Mouse (Mus musculus): ENCODE results near the gene Galns. TPM values are rescaled to one million over a fixed set of nuclear protein-coding genes. Genes with fewer than 3 reads are reported as not detected.

The Galns gene
- total RNA-seq, 2 experiments from 2014 or later: 1.0 to 1.1 TPM

GRCm38 (mm10) chr8:122568881-122569309 lies 42.4 kb downstream of the Galns start:
- DNase-seq (ENCODE audit: low spot score): no peak

- DNase-seq (ENCODE audit: low spot score): no peak
Measured at GRCm38 (mm10) chr8:122568109-122568504, 43.2 kb downstream of the Galns start.

GRCm38 (mm10) chr8:122567361-122568108 lies 43.7 kb downstream of the Galns start, which contains the start of gene Cdt1:
TSS of gene Cdt1 (plus strand) at chr8:122568015.
- DNase-seq (ENCODE audit: low spot score): peak; percentile 93

GRCm38 (mm10) chr8:122566766-122567165 lies 44.5 kb downstream of the Galns start:
- no peak for DNase-seq (ENCODE audit: low spot score)

- no peak for DNase-seq (ENCODE audit: low spot score)
Measured at GRCm38 (mm10) chr8:122564363-122565352, 46.6 kb downstream of the Galns start.

- no peak for DNase-seq (ENCODE audit: low spot score)
Measured at GRCm38 (mm10) chr8:122561199-122561598, 50.1 kb downstream of the Galns start.

- DNase-seq (ENCODE audit: low spot score): no peak
Measured at GRCm38 (mm10) chr8:122558671-122559349, 52.5 kb downstream of the Galns start.

GRCm38 (mm10) chr8:122557248-122558038 lies 53.8 kb downstream of the Galns start:
- DNase-seq (ENCODE audit: low spot score): no peak

- peak; percentile 38 for DNase-seq (ENCODE audit: low spot score)
Measured at GRCm38 (mm10) chr8:122556030-122557009, 54.9 kb downstream of the Galns start.

GRCm38 (mm10) chr8:122554786-122555185 lies 56.5 kb downstream of the Galns start:
- no peak for DNase-seq (ENCODE audit: low spot score)

- peak; percentile 94 for DNase-seq (ENCODE audit: low spot score)
Measured at GRCm38 (mm10) chr8:122551265-122552051, 59.8 kb downstream of the Galns start, which contains the start of gene Piezo1. TSS of gene Piezo1 (minus strand) at chr8:122551329.

- DNase-seq (ENCODE audit: low spot score): no peak
Measured at GRCm38 (mm10) chr8:122550995-122551264, 60.3 kb downstream of the Galns start.

- DNase-seq (ENCODE audit: low spot score): peak; percentile 38
Measured at GRCm38 (mm10) chr8:122550234-122550994, 60.8 kb downstream of the Galns start.

GRCm38 (mm10) chr8:122548891-122549439 lies 62.3 kb downstream of the Galns start:
- no peak for DNase-seq (ENCODE audit: low spot score)

GRCm38 (mm10) chr8:122548331-122548730 lies 62.9 kb downstream of the Galns start:
- no peak for DNase-seq (ENCODE audit: low spot score)

- no peak for DNase-seq (ENCODE audit: low spot score)
Measured at GRCm38 (mm10) chr8:122547815-122548214, 63.4 kb downstream of the Galns start.

GRCm38 (mm10) chr8:122546811-122547453 lies 64.3 kb downstream of the Galns start:
- peak; percentile 64 for DNase-seq (ENCODE audit: low spot score)

Measured in gastrocnemius, adult 18-20 months (tissue).